Mouse (Mus musculus) limb, embryonic 14.5 days (tissue): Measurements from ENCODE around the gene Scrg1. TPM values are rescaled to one million over a fixed set of nuclear protein-coding genes. Genes with fewer than 3 reads are reported as not detected.

Experiments
- ATAC-seq: fragments of 200-750 bp; cut with Nextera tagmentation; 2 replicates; pipeline ENCODE4 v1.8.0; 2017; ENCODE audit warnings: low read depth, moderate number of reproducible peaks, moderate TSS enrichment; ENCODE audit not compliant: low FRiP score
- DNase-seq: peaks from one replicate; pipeline ENCODE4 v3.0.0-alpha.2; 2015; ENCODE audit warnings: low spot score
- H3K27ac ChIP-seq: fragments of 300-500 bp; sonication (generic); replicated peaks from 2 replicates; pipeline ENCODE4 v1.5.1; 2014; ENCODE audit warnings: low read depth, mild to moderate bottlenecking, low read length, moderate library complexity, mixed read lengths
- H3K27me3 ChIP-seq: fragments of 300-500 bp; sonication (generic); 2 replicates; pipeline ENCODE4 v1.6.1; 2014; ENCODE audit warnings: low read length, mixed read lengths; ENCODE audit not compliant: control insufficient read depth, insufficient read depth
- H3K36me3 ChIP-seq: fragments of 300-500 bp; sonication (generic); 2 replicates; pipeline ENCODE4 v1.6.1; 2014; ENCODE audit warnings: mild to moderate bottlenecking, low read length, moderate library complexity, mixed read lengths; ENCODE audit not compliant: control insufficient read depth, insufficient read depth
- H3K4me1 ChIP-seq: fragments of 300-500 bp; sonication (generic); 2 replicates; pipeline ENCODE4 v1.6.1; 2014; ENCODE audit warnings: antibody characterized with exemption, low read length, mixed read lengths; ENCODE audit not compliant: control insufficient read depth, insufficient read depth
- H3K4me2 ChIP-seq: fragments of 300-500 bp; sonication (generic); replicated peaks from 2 replicates; pipeline ENCODE4 v1.6.1; 2014; ENCODE audit warnings: low read depth, mild to moderate bottlenecking, low read length, moderate library complexity; ENCODE audit not compliant: severe bottlenecking
- H3K4me3 ChIP-seq: fragments of 300-500 bp; sonication (generic); replicated peaks from 2 replicates; pipeline ENCODE4 v1.5.1; 2014; ENCODE audit warnings: low read length
- H3K9ac ChIP-seq: fragments of 300-500 bp; sonication (generic); 2 replicates; pipeline ENCODE4 v1.6.1; 2014; ENCODE audit warnings: mild to moderate bottlenecking, low read depth, low read length, moderate library complexity; ENCODE audit not compliant: severe bottlenecking
- H3K9me3 ChIP-seq: fragments of 300-500 bp; sonication (generic); 2 replicates; pipeline ENCODE4 v1.6.1; 2016; ENCODE audit warnings: low read length; ENCODE audit not compliant: control insufficient read depth
- POLR2A ChIP-seq: fragments of 200-500 bp; IDR thresholded peaks from 2 replicates; pipeline ENCODE4 v1.8.0; 2012; ENCODE audit warnings: inconsistent platforms, mild to moderate bottlenecking, moderate library complexity, borderline replicate concordance; ENCODE audit not compliant: insufficient read depth, insufficient read length; ENCODE audit errors: extremely low read depth
- WGBS: fragments of 180-500 bp; shearing (Covaris S2); extraction: QIAGEN DNeasy Blood & Tissue Kit; methylation state at CpG from one replicate; pipeline ENCODE4 v1.1.7; 2014; 5-methylcytosine and 5-hydroxymethylcytosine counted together
- polyA plus RNA-seq, 2 experiments: library from polyadenylated mRNA; depleted of rRNA in 1 of 2; stranded (reverse) in 1 of 2; unstranded in 1 of 2; fragments of >200 nt; fragmentation: Nextera tagmentation in 1 of 2; extraction: Ambion mirVana in 1 of 2; gene quantifications; 2 replicates each; pipeline versions ENCODE4 v1.2.1 to v1.2.3; 2012 to 2014

Scrg1 gene
- polyA plus RNA-seq, 2 experiments = 24.1 to 39.5 TPM

GRCm38 (mm10) chr8:57517723-57518122 is 62.0 kb downstream of the Scrg1 start:
- DNase-seq = no peak
- H3K4me1 ChIP-seq = peaks cover 5% of the 10 kb centered on the region; the same call in 1 of the 2 replicates
- no peaks in the 10 kb centered on the region for H3K9me3 ChIP-seq
- H3K27ac ChIP-seq = no peak overlapping the region
- H3K4me3 ChIP-seq = no peak overlapping the region
- ATAC-seq = no peak
- H3K4me2 ChIP-seq = no peak overlapping the region
- H3K27me3 ChIP-seq = no peaks in the 10 kb centered on the region
- no peak overlapping the region for H3K9ac ChIP-seq
- no peak for TF ChIP-seq POLR2A
- H3K36me3 ChIP-seq = peaks cover 33% of the 10 kb centered on the region
- 85% methylated on average over 3 of the region's 3 CpGs for WGBS

GRCm38 (mm10) chr8:57520186-57520786 is 64.6 kb downstream of the Scrg1 start:
- no peak overlapping the region for H3K4me3 ChIP-seq
- no peak overlapping the region for H3K4me2 ChIP-seq
- no peak overlapping the region for H3K9ac ChIP-seq
- H3K9me3 ChIP-seq = no peaks in the 10 kb centered on the region
- DNase-seq (no peak), ATAC-seq (no peak)
- TF ChIP-seq POLR2A = no peak
- no peaks in the 10 kb centered on the region for H3K4me1 ChIP-seq
- H3K36me3 ChIP-seq = peaks cover 16% of the 10 kb centered on the region
- H3K27me3 ChIP-seq = no peaks in the 10 kb centered on the region
- 88% methylated on average over 12 of the region's 12 CpGs for WGBS
- H3K27ac ChIP-seq = no peak overlapping the region

Other genes with a start within 250 kb of the Scrg1 start
- 33.4 and 36.2 TPM in 2 replicates for gene Hand2, start 134.9 kb upstream of the Scrg1 start, polyA plus RNA-seq (2012; rRNA removed)
- gene Hand2, start 134.9 kb upstream of the Scrg1 start, polyA plus RNA-seq (2014; fragmentation: Nextera tagmentation; extraction: Ambion mirVana) = 9.8 and 13.5 TPM in 2 replicates
- gene Sap30, start 31.9 kb downstream of the Scrg1 start, polyA plus RNA-seq (2012; rRNA removed) = 27.7 and 32.6 TPM in 2 replicates
- 35.8 and 40.1 TPM in 2 replicates for gene Sap30, start 31.9 kb downstream of the Scrg1 start, polyA plus RNA-seq (2014; fragmentation: Nextera tagmentation; extraction: Ambion mirVana)
- gene Hmgb2, start 56.0 kb downstream of the Scrg1 start, polyA plus RNA-seq (2012; rRNA removed) = 86.9 and 199 TPM in 2 replicates
- gene Hmgb2, start 56.0 kb downstream of the Scrg1 start, polyA plus RNA-seq (2014; fragmentation: Nextera tagmentation; extraction: Ambion mirVana) = 290 and 314 TPM in 2 replicates
- 6.9 and 7.8 TPM in 2 replicates for gene Galnt7, start 197.1 kb downstream of the Scrg1 start, polyA plus RNA-seq (2012; rRNA removed)
- gene Galnt7, start 197.1 kb downstream of the Scrg1 start, polyA plus RNA-seq (2014; fragmentation: Nextera tagmentation; extraction: Ambion mirVana) = 11.2 and 11.5 TPM in 2 replicates